ENCODE assay signal across 9 mouse cellular contexts in genomic region chr7:19663940-19664339, GRCm38 (mm10). TPM values are rescaled to one million over a fixed set of nuclear protein-coding genes. Genes with fewer than 3 reads are reported as not detected.
DNase-seq lines count a peak whose midpoint lies in the region; ATAC-seq lines count a peak whose summit lies in the region.
"Had no signal": no experiment of that assay in that cellular context is flagged by ENCODE, and none has a peak within 500 bp of the region (broad histone marks: within the 10 kb centered on the region; RNA-seq: fewer than 3 reads in every experiment).

No protein-coding gene starts in this region.

- peak; percentile 11 for DNase-seq in adrenal gland, postnatal 14 days
- DNase-seq in adrenal gland, postnatal 36 days, result no peak
- peak; percentile 38 to 54 for DNase-seq in right cerebral cortex, postnatal 10 days (ENCODE audit: low spot score in 2 of 2)
- DNase-seq in right cerebral cortex, postnatal 4 days, result no peak
- peak; percentile 29 for DNase-seq in induced T-regulatory cell, adult 2 months (ENCODE audit: low read depth)
- DNase-seq in neural tube, embryonic 10.5 days (ENCODE audit: extremely low spot score, low spot score), result peak; percentile 14
- DNase-seq in adrenal gland, postnatal 4 days (ENCODE audit: low spot score in 2 of 2), result no peak

- no peak for ATAC-seq in frontal cortex, adult (ENCODE audit: low TSS enrichment)

RNA-seq across cellular contexts. Expression of gene Clptm1, which starts 0.9 kb away (rescaled TPM):
- total RNA-seq in adrenal gland, postnatal 14 days (2021), result 116 and 119 TPM in 2 replicates
- 100 to 1,000 TPM; 175 to 178 TPM for total RNA-seq in adrenal gland, postnatal 36 days (2021)
- 100 to 1,000 TPM; 112 to 116 TPM for total RNA-seq in adrenal gland, postnatal 4 days (2021)

RNA-seq across cellular contexts. Expression of gene Apoc2, which starts 13.8 kb away (rescaled TPM):
- 53.4 TPM in 1 of 2 replicates, not detected in the other for total RNA-seq in adrenal gland, postnatal 14 days (2021)
- 1 to 10 TPM in 1 of 2 experiments, not detected in 1; 1.9 TPM for total RNA-seq in adrenal gland, postnatal 36 days (2021)
- 10 to 100 TPM in 1 of 2 experiments, 1 to 10 TPM in 1; 3.0 to 81.8 TPM for total RNA-seq in adrenal gland, postnatal 4 days (2021)
- total RNA-seq: hematopoietic stem cell, adult 5-6 weeks had no signal

RNA-seq across cellular contexts. Expression of gene Gm44805, which starts 17.3 kb away (rescaled TPM):
- 1.7 and 2.6 TPM in 2 replicates for total RNA-seq in adrenal gland, postnatal 14 days (2021)
- under 1 TPM in 1 of 2 experiments, not detected in 1; 0.40 TPM for total RNA-seq in adrenal gland, postnatal 36 days (2021)
- 1 to 10 TPM; 3.2 to 9.1 TPM for total RNA-seq in adrenal gland, postnatal 4 days (2021)
- total RNA-seq: hematopoietic stem cell, adult 5-6 weeks had no signal

RNA-seq across cellular contexts. Expression of gene Apoc4, which starts 17.3 kb away (rescaled TPM):
- total RNA-seq in adrenal gland, postnatal 14 days (2021), result 72.2 and 240 TPM in 2 replicates
- 100 to 1,000 TPM in 1 of 2 experiments, 10 to 100 TPM in 1; 42.0 to 110 TPM for total RNA-seq in adrenal gland, postnatal 36 days (2021)
- total RNA-seq in adrenal gland, postnatal 4 days (2021), result 100 to 1,000 TPM in 1 of 2 experiments, 10 to 100 TPM in 1; 82.0 to 218 TPM
- total RNA-seq: hematopoietic stem cell, adult 5-6 weeks had no signal

RNA-seq across cellular contexts. Expression of gene Apoc1, which starts 28.5 kb away (rescaled TPM):
- 845 and 1,967 TPM in 2 replicates for total RNA-seq in adrenal gland, postnatal 14 days (2021)
- total RNA-seq in adrenal gland, postnatal 36 days (2021), result 1,000 to 10,000 TPM in 1 of 2 experiments, 100 to 1,000 TPM in 1; 185 to 1,007 TPM
- 100 to 1,000 TPM; 390 to 714 TPM for total RNA-seq in adrenal gland, postnatal 4 days (2021)
- total RNA-seq: hematopoietic stem cell, adult 5-6 weeks had no signal

Comparison
In these comparisons a context has a peak if more than half of its experiments do, and no peak if none do; other contexts are left out.
1. DNase-seq: peak in adrenal gland, postnatal 14 days (single experiment), right cerebral cortex, postnatal 10 days (2 of 2), induced T-regulatory cell, adult 2 months (single experiment) and neural tube, embryonic 10.5 days (single experiment); none in adrenal gland, postnatal 36 days (0 of 2), right cerebral cortex, postnatal 4 days (single experiment) and adrenal gland, postnatal 4 days (0 of 2).